Mouse (Mus musculus) brain, embryonic 14.5 days (tissue): ENCODE measurements at regions not wholly inside any gene's neighbourhood (a gene's known extent, or its start where the extent isn't known, plus 50 kb on each side); places are given as distances from the start of the nearest gene placed in this dataset.

Experiments
- CTCF ChIP-seq: fragments of 200-500 bp; IDR thresholded peaks from 2 replicates; pipeline ENCODE4 v1.5.1; 2012; ENCODE audit warnings: inconsistent platforms, mild to moderate bottlenecking, moderate library complexity, borderline replicate concordance; ENCODE audit not compliant: insufficient read depth, insufficient read length; ENCODE audit errors: extremely low read depth
- POLR2A ChIP-seq: fragments of 200-500 bp; IDR thresholded peaks from 2 replicates; pipeline ENCODE4 v1.6.1; 2012; ENCODE audit warnings: mild to moderate bottlenecking, inconsistent platforms, borderline replicate concordance; ENCODE audit not compliant: poor library complexity, insufficient read depth, insufficient read length, severe bottlenecking; ENCODE audit errors: extremely low read depth

DNA sequence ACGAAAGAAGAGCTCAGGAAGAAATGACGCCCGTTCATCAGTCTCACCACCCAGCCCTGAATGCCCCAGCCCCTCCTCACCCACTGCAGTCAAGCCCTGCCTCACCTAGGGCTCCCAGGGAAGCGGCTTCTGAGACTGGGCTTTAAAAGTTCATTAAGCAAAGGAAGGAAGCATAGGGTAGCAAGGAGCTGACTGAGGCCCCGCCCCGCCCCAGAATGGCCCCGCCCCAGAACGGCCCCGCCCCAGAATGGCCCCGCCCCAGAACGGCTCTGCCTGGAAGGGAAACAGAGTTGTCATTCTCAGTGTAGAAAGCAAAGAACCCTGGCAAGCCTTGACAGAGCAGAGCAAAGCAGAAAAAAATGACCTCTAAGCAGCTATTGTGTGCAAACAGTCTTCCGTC, 440.9 kb downstream of the Zfp704 start:
- TF ChIP-seq CTCF (no peak), POLR2A (no peak)
